Mouse (Mus musculus) limb, embryonic 15.5 days (tissue): ENCODE results near the gene Timm50. TPM values are rescaled to one million over a fixed set of nuclear protein-coding genes. Genes with fewer than 3 reads are reported as not detected.
A peak's percentile ranks its signal among the peaks of the same experiment; 100 is the strongest.

Source experiments
- ATAC-seq: fragments of 200-750 bp; cut with Nextera tagmentation; 2 replicates; pipeline ENCODE4 v1.8.0; 2017; ENCODE audit warnings: low read depth, moderate TSS enrichment; ENCODE audit not compliant: insufficient number of reproducible peaks, low FRiP score, low TSS enrichment
- H3K27ac ChIP-seq: fragments of 300-500 bp; sonication (generic); 2 replicates; pipeline ENCODE4 v1.5.1; 2015; ENCODE audit warnings: moderate library complexity, mild to moderate bottlenecking, inconsistent platforms
- H3K27me3 ChIP-seq: fragments of 300-500 bp; sonication (generic); 2 replicates; pipeline ENCODE4 v1.6.1; 2015; ENCODE audit warnings: inconsistent platforms
- H3K36me3 ChIP-seq: fragments of 300-500 bp; sonication (generic); 2 replicates; pipeline ENCODE4 v1.6.1; 2015; ENCODE audit warnings: inconsistent platforms
- H3K4me1 ChIP-seq: fragments of 300-500 bp; sonication (generic); 2 replicates; pipeline ENCODE4 v1.6.1; 2015; ENCODE audit warnings: inconsistent platforms
- H3K4me2 ChIP-seq: fragments of 300-500 bp; sonication (generic); 2 replicates; pipeline ENCODE4 v1.6.1; 2015; ENCODE audit warnings: mild to moderate bottlenecking, inconsistent platforms
- H3K4me3 ChIP-seq: fragments of 300-500 bp; sonication (generic); 2 replicates; pipeline ENCODE4 v1.5.1; 2015; ENCODE audit warnings: mild to moderate bottlenecking, inconsistent platforms
- H3K9ac ChIP-seq: fragments of 300-500 bp; sonication (generic); 2 replicates; pipeline ENCODE4 v1.6.1; 2015; ENCODE audit warnings: inconsistent platforms
- H3K9me3 ChIP-seq: fragments of 300-500 bp; sonication (generic); 2 replicates; pipeline ENCODE4 v1.6.1; 2016; ENCODE audit warnings: inconsistent platforms
- WGBS: fragments of 180-500 bp; shearing (Covaris S2); methylation state at CpG from one replicate; pipeline ENCODE4 v1.1.7; 2015; 5-methylcytosine and 5-hydroxymethylcytosine counted together
- polyA plus RNA-seq: library from polyadenylated mRNA; unstranded; fragments of >200 nt; fragmentation: Nextera tagmentation; extraction: Ambion mirVana; gene quantifications from 2 replicates; pipeline ENCODE4 v1.2.1, GENCODE M21; 2015

Timm50 gene
- polyA plus RNA-seq, 1 experiment from 2014 or later: 115 TPM

DNA sequence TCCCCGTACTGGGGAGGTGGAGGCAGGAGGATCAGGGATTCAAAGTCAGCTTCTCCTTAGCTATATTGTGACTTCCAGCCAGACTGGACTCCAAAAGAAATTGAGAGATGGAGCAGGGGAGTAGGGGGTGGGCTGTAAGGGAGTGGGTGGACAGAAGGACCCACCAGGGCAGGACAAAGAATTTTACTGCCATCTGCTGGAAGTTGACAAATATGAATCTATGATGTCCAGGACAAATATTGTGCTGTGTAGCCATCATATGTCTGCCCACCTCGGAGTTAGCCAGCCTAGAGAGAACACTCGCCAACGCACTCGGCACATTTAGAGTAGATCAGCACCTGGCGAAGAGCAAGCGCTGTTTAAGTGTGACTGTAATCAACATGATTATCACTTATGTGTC lies 36.7 kb upstream of the Timm50 start:
- no peak for ATAC-seq
- Histone ChIP-seq H3K27me3 (no peaks in the 10 kb centered on the region), H3K4me1 (peaks cover 30% of the 10 kb centered on the region), H3K27ac (no peak overlapping the region), H3K36me3 (peaks cover 20% of the 10 kb centered on the region), H3K4me3 (no peak overlapping the region), H3K4me2 (no peak overlapping the region), H3K9me3 (no peaks in the 10 kb centered on the region), H3K9ac (no peak overlapping the region)
- WGBS: 85% methylated on average over 7 of the region's 7 CpGs

DNA sequence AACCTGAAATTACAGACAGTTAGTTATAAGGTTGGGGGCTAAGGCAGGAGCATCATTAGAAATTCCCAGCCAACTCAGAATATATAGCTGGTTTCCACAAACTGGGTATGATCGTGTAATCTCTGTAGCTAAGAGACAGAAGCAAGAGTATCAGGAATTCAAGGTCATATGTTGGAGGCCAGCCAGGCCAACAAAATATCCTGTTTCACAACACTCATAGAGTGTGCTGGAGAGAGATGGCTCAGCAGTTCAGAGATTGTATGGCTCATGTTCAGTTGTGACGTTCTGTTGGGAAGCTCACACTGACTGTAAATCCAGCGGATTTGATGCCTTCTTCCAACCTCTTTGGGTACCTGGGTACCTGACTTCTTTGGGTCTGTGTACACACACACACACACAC lies 35.9 kb upstream of the Timm50 start:
- Histone ChIP-seq H3K27ac (no peak overlapping the region), H3K4me1 (peaks cover 28% of the 10 kb centered on the region), H3K9me3 (no peaks in the 10 kb centered on the region), H3K4me2 (no peak overlapping the region), H3K9ac (no peak overlapping the region), H3K27me3 (no peaks in the 10 kb centered on the region), H3K36me3 (peaks cover 11% of the 10 kb centered on the region), H3K4me3 (no peak overlapping the region)
- ATAC-seq: no peak
- WGBS: 74% methylated on average over 3 of the region's 3 CpGs

DNA sequence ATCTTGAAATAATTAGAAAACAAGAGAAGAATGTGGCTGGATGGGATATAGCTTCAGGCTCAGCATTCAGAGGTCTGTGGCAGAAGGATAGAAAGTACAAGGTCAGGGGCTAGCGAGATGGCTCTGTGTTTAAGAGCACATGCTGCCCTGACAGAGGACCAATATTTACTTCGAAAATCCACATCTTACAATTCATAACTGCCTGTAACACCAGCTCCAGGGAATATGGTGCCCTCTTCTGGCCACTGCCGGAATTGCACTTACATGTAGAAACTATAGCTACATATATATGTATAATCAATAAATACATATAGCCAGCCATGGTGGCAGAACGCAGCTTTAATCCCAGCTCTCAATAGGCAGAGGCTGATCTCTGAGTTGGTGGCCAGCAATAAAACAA lies 32.8 kb upstream of the Timm50 start:
- Histone ChIP-seq H3K9ac (no peak overlapping the region), H3K9me3 (no peaks in the 10 kb centered on the region), H3K27me3 (no peaks in the 10 kb centered on the region), H3K4me2 (no peak overlapping the region), H3K27ac (no peak overlapping the region), H3K4me1 (peaks cover 25% of the 10 kb centered on the region), H3K36me3 (no peaks in the 10 kb centered on the region), H3K4me3 (no peak overlapping the region)
- WGBS: 2% methylated on average over 4 of the region's 4 CpGs
- no peak for ATAC-seq

DNA sequence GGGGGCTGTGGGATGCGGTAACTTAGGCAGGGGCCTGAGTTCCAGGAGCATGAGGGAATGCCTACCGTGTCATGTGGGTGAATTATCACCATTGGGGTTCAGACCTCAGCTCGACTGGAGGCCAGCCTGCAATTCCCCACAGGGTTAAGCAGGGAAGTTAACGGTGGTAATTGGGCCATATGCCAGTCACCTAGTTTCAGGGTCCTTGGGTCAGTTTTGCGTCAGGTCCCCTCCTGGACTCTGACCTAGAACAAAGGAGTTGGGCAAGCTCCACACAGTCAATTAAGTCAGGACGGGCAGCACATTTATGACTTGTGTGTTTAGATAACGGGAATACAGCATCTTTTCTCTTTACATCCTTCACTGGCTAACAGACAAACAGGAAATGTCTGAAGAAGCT lies 29.5 kb upstream of the Timm50 start:
- H3K9me3 ChIP-seq: no peaks in the 10 kb centered on the region
- H3K4me1 ChIP-seq: peaks cover 24% of the 10 kb centered on the region
- no peak overlapping the region for H3K4me3 ChIP-seq
- H3K36me3 ChIP-seq: no peaks in the 10 kb centered on the region
- no peak for ATAC-seq
- H3K9ac ChIP-seq: no peak overlapping the region
- WGBS: 21% methylated on average over 7 of the region's 7 CpGs
- no peaks in the 10 kb centered on the region for H3K27me3 ChIP-seq
- peak overlapping the region; percentile 39 for H3K27ac ChIP-seq
- H3K4me2 ChIP-seq: no peak overlapping the region

DNA sequence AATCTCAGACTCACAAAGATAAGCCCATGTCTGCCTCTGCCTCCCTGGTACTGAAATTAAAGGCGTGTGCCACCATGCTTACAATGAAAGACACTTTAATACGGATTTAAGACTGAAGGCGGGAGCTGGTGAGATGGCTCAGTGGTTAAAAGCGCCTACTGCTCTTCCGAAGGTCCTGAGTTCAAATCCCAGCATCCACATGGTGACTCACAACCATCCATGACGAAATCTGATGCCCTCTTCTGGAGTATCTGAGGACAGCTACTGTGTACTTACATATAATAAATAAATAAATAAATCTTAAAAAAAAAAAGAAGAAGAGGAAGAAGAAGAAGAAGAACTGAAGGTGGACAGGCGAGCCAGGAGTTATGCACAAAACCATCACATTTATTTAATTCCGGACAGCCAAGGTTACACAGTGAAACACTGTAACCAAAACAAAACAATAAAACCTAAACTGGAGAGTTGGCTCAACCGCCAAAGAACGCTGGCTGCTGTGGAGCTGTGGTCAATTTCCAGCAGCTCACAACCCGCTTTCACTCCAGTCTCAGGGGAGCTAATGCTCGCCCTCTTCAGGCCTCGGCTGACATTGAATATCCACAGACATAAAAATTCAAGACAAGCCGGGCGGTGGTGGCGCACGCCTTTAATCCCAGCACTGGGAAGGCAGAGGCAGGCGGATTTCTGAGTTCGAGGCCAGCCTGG lies 27.5 kb upstream of the Timm50 start:
- 70% methylated on average over 19 of the region's 19 CpGs for WGBS
- Histone ChIP-seq H3K9ac (peak overlapping the region; percentile 49; the same call in 1 of the 2 replicates), H3K9me3 (no peaks in the 10 kb centered on the region), H3K36me3 (no peaks in the 10 kb centered on the region), H3K27ac (peak overlapping the region; percentile 93), H3K4me1 (peaks cover 26% of the 10 kb centered on the region), H3K27me3 (no peaks in the 10 kb centered on the region), H3K4me2 (peak overlapping the region; percentile 61), H3K4me3 (peak overlapping the region; percentile 81)
- no peak for ATAC-seq

DNA sequence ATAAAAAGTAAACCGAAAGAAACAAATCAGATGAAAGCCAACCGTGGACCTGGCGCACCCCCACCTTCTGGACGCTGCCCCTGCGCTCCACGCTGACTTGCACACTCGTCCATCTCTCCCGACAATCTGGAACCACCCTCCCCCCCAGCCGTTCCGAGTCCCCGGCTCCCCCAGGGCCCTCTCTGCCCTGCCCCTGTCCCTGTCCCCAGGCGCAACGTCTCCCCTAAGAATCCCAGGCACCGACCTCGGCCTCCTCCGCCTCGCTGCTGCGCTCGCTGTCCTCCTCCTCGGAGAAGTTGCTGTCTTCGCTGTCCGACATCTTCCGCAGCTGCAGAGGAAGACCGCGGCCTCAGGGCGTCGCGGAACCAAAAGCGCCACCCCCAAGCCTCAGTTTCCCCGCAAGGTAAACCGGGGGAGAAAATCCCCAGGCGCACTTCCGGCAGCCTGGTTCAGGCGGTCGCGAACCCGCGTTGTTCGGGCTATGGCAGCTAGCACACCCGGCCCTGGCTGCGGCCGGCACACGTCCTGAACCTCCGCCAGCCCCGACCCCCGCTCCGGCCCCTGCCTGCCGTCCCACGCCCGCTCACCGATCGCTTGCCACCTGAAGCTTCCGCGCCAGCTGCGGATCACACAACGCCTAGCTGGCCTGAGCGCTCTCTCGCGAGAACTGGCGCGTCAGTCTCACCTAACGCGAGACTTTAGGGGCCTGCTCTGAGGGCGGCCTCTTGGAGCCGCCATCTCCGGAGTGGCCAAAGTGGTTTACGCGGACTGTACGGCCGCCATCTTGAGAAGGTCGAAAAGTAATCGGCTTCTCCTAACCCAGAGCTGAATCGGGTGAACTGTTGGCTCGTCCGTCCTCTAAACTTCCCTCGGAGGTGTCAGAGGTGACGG lies 26.5 kb upstream of the Timm50 start, which contains the start of gene Supt5:
Gene Supt5, minus strand, starts transcription at position 639 of the 891 bp plus-strand sequence.
- peaks cover 25% of the 10 kb centered on the region; the same call in 1 of the 2 replicates for H3K4me1 ChIP-seq
- H3K27me3 ChIP-seq: no peaks in the 10 kb centered on the region
- peak within 1 kb of the TSS; percentile 97 for H3K9ac ChIP-seq
- H3K36me3 ChIP-seq: no peaks in the 10 kb centered on the region
- peak; percentile 97 for ATAC-seq
- peak within 1 kb of the TSS; percentile 81 for H3K4me3 ChIP-seq
- peak within 1 kb of the TSS; percentile 61 for H3K4me2 ChIP-seq
- H3K9me3 ChIP-seq: no peaks in the 10 kb centered on the region
- peak within 1 kb of the TSS; percentile 93 for H3K27ac ChIP-seq
- under 1% methylated on average over 77 of the region's 77 CpGs for WGBS

DNA sequence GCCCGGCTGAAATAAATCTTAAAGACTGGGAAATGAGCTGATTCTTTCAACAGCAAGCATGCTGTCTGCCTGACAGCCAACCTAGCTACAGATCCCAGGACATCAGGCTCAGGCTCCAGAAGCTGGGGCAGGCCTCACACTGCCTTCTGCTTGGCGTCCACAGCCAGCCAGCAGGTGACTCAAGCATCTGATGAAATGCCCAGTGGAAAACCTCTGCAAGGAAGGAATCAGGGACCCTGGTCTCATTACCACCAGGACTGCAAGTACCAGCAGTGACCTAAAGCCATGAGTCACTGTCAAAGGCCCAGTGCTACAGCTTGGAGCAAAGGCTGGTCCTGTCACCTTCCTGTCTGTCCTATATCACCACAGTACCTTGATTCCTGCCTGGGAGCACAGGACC lies 23.6 kb upstream of the Timm50 start:
- Histone ChIP-seq H3K27ac (no peak overlapping the region), H3K36me3 (peaks cover 12% of the 10 kb centered on the region), H3K4me2 (no peak overlapping the region), H3K27me3 (no peaks in the 10 kb centered on the region), H3K9ac (no peak overlapping the region), H3K4me1 (peaks cover 18% of the 10 kb centered on the region; the same call in 1 of the 2 replicates), H3K4me3 (no peak overlapping the region), H3K9me3 (no peaks in the 10 kb centered on the region)
- no peak for ATAC-seq
- 93% methylated on average over 2 of the region's 2 CpGs for WGBS

DNA sequence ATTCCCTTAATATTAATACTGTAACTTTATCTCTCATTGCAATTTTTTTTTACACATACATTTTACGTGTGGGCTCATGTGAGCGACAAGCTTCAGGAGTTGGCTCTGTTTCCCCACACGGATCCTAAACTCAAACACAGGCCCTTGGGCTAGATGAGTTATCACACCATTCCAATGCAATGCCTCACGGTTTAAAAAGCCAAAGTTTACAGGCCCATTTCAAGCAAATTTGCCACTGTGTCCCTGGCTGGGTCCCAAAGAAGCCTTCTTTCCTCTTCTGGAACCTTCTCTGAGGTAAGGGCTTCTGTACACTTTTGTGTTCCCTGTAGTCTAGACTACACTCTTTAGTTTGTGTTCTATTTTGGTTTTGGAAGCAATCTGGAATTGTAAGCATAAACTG lies 22.7 kb upstream of the Timm50 start:
- 68% methylated on average over 4 of the region's 4 CpGs for WGBS
- Histone ChIP-seq H3K4me1 (peaks cover 15% of the 10 kb centered on the region; the same call in 1 of the 2 replicates), H3K9ac (no peak overlapping the region), H3K27ac (no peak overlapping the region), H3K9me3 (no peaks in the 10 kb centered on the region), H3K4me2 (no peak overlapping the region), H3K27me3 (no peaks in the 10 kb centered on the region), H3K36me3 (peaks cover 21% of the 10 kb centered on the region), H3K4me3 (no peak overlapping the region)
- no peak for ATAC-seq

DNA sequence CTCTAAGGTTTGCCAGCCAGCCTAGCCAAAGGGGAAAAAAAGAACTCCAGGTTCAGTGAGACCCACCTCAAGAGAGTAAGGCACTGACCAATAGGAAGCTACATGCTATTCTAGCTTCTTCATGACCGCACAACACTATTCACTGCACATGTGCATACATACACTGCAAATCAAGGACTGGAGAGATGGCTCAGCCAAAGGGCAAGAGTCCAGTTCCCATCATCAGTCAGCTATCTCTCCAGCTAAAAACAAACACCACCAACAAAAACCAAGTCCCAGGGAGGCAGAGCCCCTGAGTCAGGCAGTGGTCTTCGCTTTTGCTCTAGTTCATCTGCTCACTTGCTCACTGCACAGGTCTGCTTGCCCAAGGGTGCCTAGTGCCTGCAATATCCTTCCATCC lies 16.4 kb upstream of the Timm50 start:
- Histone ChIP-seq H3K36me3 (peaks cover 83% of the 10 kb centered on the region), H3K4me1 (no peaks in the 10 kb centered on the region), H3K27ac (no peak overlapping the region), H3K4me3 (no peak overlapping the region), H3K9ac (no peak overlapping the region), H3K27me3 (no peaks in the 10 kb centered on the region), H3K4me2 (no peak overlapping the region), H3K9me3 (no peaks in the 10 kb centered on the region)
- ATAC-seq: no peak
- 98% methylated on average over 2 of the region's 2 CpGs for WGBS

DNA sequence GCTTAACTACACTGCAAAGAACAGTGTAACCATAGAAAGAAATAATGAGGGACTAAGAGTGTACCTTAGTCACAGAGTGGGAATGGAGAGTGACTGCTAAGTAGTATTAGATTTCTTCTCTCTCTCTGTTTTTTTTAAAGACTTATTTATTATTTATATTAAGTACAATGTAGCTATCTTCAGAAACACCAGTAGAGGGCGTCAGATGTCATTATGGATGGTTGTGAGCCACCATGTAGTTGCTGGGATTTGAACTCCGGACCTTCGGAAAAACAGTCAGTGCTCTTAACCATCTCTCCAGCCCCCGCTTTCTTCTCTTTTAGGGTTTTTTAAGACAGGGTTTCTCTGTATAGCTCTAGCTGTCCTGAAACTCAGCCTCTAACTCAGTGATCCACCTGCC lies 14.6 kb upstream of the Timm50 start:
- Histone ChIP-seq H3K4me3 (no peak overlapping the region), H3K36me3 (peaks cover 98% of the 10 kb centered on the region), H3K27ac (no peak overlapping the region), H3K9ac (no peak overlapping the region), H3K27me3 (no peaks in the 10 kb centered on the region), H3K9me3 (no peaks in the 10 kb centered on the region), H3K4me2 (no peak overlapping the region), H3K4me1 (no peaks in the 10 kb centered on the region)
- WGBS: 76% methylated on average over 4 of the region's 4 CpGs
- ATAC-seq: no peak

DNA sequence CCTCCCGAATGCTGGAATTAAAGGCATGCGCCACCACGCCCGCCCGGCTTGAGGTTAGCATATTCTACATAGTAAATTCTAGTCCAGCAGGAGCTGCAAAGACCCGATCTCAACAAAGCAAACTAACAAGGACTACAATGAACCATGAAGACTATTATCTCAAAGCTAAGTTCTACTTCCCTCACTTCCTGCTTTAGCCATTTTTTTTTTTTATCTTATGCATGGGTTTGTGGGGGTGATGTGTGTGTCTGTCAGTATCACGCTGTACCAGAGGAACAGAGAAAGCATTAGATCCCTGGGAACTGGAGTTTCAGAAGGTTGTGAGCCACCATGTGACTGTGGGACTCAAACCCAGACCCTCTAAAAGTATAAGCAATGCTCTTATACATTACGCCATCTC lies 13.4 kb upstream of the Timm50 start:
- 94% methylated on average over 8 of the region's 8 CpGs for WGBS
- no peak for ATAC-seq

More for the DNA sequence above, 13.4 kb upstream of the Timm50 start:
- no peak overlapping the region for H3K4me3 ChIP-seq
- no peaks in the 10 kb centered on the region for H3K4me1 ChIP-seq
- H3K9ac ChIP-seq: no peak overlapping the region
- no peaks in the 10 kb centered on the region for H3K27me3 ChIP-seq
- no peak overlapping the region for H3K27ac ChIP-seq
- H3K4me2 ChIP-seq: no peak overlapping the region
- H3K36me3 ChIP-seq: peaks cover 99% of the 10 kb centered on the region
- H3K9me3 ChIP-seq: no peaks in the 10 kb centered on the region
